Mouse (Mus musculus) stomach, adult 2 months (tissue): ENCODE data around the gene Izumo2. TPM values are rescaled to one million over a fixed set of nuclear protein-coding genes. Genes with fewer than 3 reads are reported as not detected.

Experiments used
- polyA plus RNA-seq: library from polyadenylated mRNA; depleted of rRNA; stranded (reverse); fragments of >200 nt; gene quantifications from 2 replicates; pipeline ENCODE4 v1.2.3, GENCODE M21; 2012; rRNA removed

Izumo2 gene
- polyA plus RNA-seq = not detected in 2 replicates

DNA sequence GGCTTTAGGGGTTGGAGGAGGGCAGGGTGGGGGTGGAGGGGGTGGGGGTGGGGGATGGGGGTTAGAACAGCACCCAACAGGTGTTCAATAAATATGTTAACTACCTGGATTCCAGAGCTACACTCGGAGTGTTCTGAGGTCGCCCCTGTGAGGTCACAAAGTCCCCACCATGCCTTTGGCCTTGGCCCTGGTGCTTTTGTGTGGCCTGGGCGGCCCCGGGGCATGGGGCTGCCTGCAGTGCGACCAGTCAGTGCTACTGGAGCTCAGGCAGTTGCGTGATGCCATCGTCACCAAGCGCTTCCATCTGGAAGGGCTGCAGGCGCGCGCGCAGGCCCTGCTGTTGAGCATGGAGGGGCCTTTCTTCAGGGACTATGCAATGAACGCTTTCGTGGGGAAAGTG is at the start of gene Izumo2:
Gene Izumo2 (plus strand): TSS at position 169 of the 400 bp plus-strand sequence.

GRCm38 (mm10) chr7:44670803-44671202 is 37.7 kb upstream of the Izumo2 start, which contains the start of gene Myh14:
Myh14 (minus strand) TSS chr7:44670843.

GRCm38 (mm10) chr7:44748101-44749044 is 39.8 kb downstream of the Izumo2 start, which contains the start of gene Vrk3:
Vrk3 (plus strand) TSS chr7:44748413.

GRCm38 (mm10) chr7:44750950-44751349 is 42.4 kb downstream of the Izumo2 start, which contains the start of gene Zfp473:
Zfp473 (minus strand) TSS chr7:44751050.

Other genes starting within 250 kb of the Izumo2 start
- 0.06 and 0.37 TPM in 2 replicates for gene Aspdh, start 243.4 kb upstream of the Izumo2 start, polyA plus RNA-seq
- 68.6 and 84.3 TPM in 2 replicates for gene Josd2, start 240.8 kb upstream of the Izumo2 start, polyA plus RNA-seq
- 186 and 215 TPM in 2 replicates for gene Emc10, start 212.2 kb upstream of the Izumo2 start, polyA plus RNA-seq
- 3.2 and 6.5 TPM in 2 replicates for gene Fam71e1, start 212.2 kb upstream of the Izumo2 start, polyA plus RNA-seq
- 0.84 and 2.7 TPM in 2 replicates for gene Mybpc2, start 184.1 kb upstream of the Izumo2 start, polyA plus RNA-seq
- gene Spib, start 176.7 kb upstream of the Izumo2 start, polyA plus RNA-seq = 2.3 and 4.4 TPM in 2 replicates
- gene Pold1, start 159.9 kb upstream of the Izumo2 start, polyA plus RNA-seq = 16.1 and 17.2 TPM in 2 replicates
- gene Nr1h2, start 154.8 kb upstream of the Izumo2 start, polyA plus RNA-seq = 120 and 156 TPM in 2 replicates
- 1.3 and 2.4 TPM in 2 replicates for gene Napsa, start 136.4 kb upstream of the Izumo2 start, polyA plus RNA-seq
- gene Kcnc3, start 118.1 kb upstream of the Izumo2 start, polyA plus RNA-seq = 2.1 and 2.2 TPM in 2 replicates
- 37.3 and 39.8 TPM in 2 replicates for gene Myh14, start 37.9 kb upstream of the Izumo2 start, polyA plus RNA-seq
- gene Vrk3, start 39.7 kb downstream of the Izumo2 start, polyA plus RNA-seq = 12.6 and 15.6 TPM in 2 replicates
- gene Zfp473, start 42.3 kb downstream of the Izumo2 start, polyA plus RNA-seq = 0.02 TPM in 1 of 2 replicates, not detected in the other
- 35.4 and 38.0 TPM in 2 replicates for gene Nup62, start 107.3 kb downstream of the Izumo2 start, polyA plus RNA-seq
- gene Il4i1, start 107.6 kb downstream of the Izumo2 start, polyA plus RNA-seq = 1.5 and 4.5 TPM in 2 replicates
- 166 and 337 TPM in 2 replicates for gene Atf5, start 107.9 kb downstream of the Izumo2 start, polyA plus RNA-seq
- gene Akt1s1, start 140.2 kb downstream of the Izumo2 start, polyA plus RNA-seq = 92.9 and 317 TPM in 2 replicates
- 50.9 and 54.2 TPM in 2 replicates for gene Tbc1d17, start 140.3 kb downstream of the Izumo2 start, polyA plus RNA-seq
- 25.5 and 34.7 TPM in 2 replicates for gene Pnkp, start 148.4 kb downstream of the Izumo2 start, polyA plus RNA-seq
- 136 and 176 TPM in 2 replicates for gene Ptov1, start 161.0 kb downstream of the Izumo2 start, polyA plus RNA-seq
- gene Med25, start 184.0 kb downstream of the Izumo2 start, polyA plus RNA-seq = 129 and 224 TPM in 2 replicates
- gene Fuz, start 187.3 kb downstream of the Izumo2 start, polyA plus RNA-seq = 47.7 and 54.0 TPM in 2 replicates
- gene Ap2a1, start 220.8 kb downstream of the Izumo2 start, polyA plus RNA-seq = 46.2 and 50.4 TPM in 2 replicates
- not detected in 2 replicates for gene Tsks, start 234.5 kb downstream of the Izumo2 start, polyA plus RNA-seq